Comparison of ENCODE assay signal across 16 mouse cellular contexts in the genomic region with DNA sequence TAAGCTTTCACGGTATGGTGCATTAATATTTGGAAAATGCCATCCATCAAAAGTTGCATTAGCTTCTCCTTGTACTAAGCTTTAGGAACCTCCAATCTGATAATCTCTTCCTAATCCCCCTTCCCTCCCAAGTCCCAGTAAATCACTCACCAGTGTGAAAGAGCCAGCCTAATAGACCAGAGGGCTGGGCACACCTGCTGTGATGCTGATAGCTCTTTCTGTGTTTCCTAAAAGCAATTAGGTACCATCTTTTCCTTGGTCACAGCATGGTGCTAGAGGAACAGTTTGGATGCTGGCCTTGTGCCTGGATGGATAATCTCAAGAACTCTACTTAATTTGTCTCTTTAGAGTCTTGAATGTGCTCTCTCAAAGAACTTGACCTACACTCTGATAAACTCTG.
"Had no signal": no experiment of that assay in that cellular context is flagged by ENCODE, and none has a peak within 500 bp of the region (broad histone marks: within the 10 kb centered on the region; RNA-seq: fewer than 3 reads in every experiment).

No protein-coding gene starts in this region.

- H3K9me3 ChIP-seq: kidney, embryonic 15.5 days; limb, embryonic 12.5 days; liver, embryonic 13.5 days; lung, embryonic 15.5 days; megakaryocyte, embryonic 14.5 days; midbrain, embryonic 12.5 days had no signal

- DNase-seq: kidney, postnatal 25 days; liver; liver, embryonic 13.5 days; liver, postnatal 0 days; lung, postnatal 14 days; right cerebral cortex, postnatal 4 days; spleen, adult 18-20 months; thymus, adult 2 months; thymus, postnatal 36 days had no signal

- H3K27me3 ChIP-seq: kidney, embryonic 15.5 days; limb, embryonic 12.5 days; liver, embryonic 13.5 days; lung, embryonic 15.5 days; megakaryocyte, embryonic 14.5 days; midbrain, embryonic 12.5 days had no signal

- H3K4me3 ChIP-seq: kidney, embryonic 15.5 days; left cerebral cortex, adult 2 months; limb, embryonic 12.5 days; liver, embryonic 13.5 days; lung, embryonic 15.5 days; megakaryocyte, embryonic 14.5 days; midbrain, embryonic 12.5 days had no signal

- H3K4me1 ChIP-seq: kidney, embryonic 15.5 days; limb, embryonic 12.5 days; liver, embryonic 13.5 days; lung, embryonic 15.5 days; megakaryocyte, embryonic 14.5 days; midbrain, embryonic 12.5 days had no signal

- H3K9ac ChIP-seq: kidney, embryonic 15.5 days; limb, embryonic 12.5 days; liver, embryonic 13.5 days; liver, postnatal 0 days; lung, embryonic 15.5 days; midbrain, embryonic 12.5 days had no signal

- H3K27ac ChIP-seq: kidney, embryonic 15.5 days; left cerebral cortex, adult 2 months; limb, embryonic 12.5 days; liver, embryonic 13.5 days; lung, embryonic 15.5 days; macrophage; midbrain, embryonic 12.5 days had no signal

- H3K36me3 ChIP-seq: kidney, embryonic 15.5 days; limb, embryonic 12.5 days; liver, embryonic 13.5 days; lung, embryonic 15.5 days; midbrain, embryonic 12.5 days had no signal
